Mouse (Mus musculus) kidney, postnatal 0 days (tissue): ENCODE measurements around the gene Gm4869. TPM values are rescaled to one million over a fixed set of nuclear protein-coding genes. Genes with fewer than 3 reads are reported as not detected.
A peak's percentile ranks its signal among the peaks of the same experiment; 100 is the strongest.

Experiments used
- ATAC-seq: fragments of 200-750 bp; cut with Nextera tagmentation; replicated peaks from 2 replicates; pipeline ENCODE4 v1.8.0; 2017; ENCODE audit warnings: low read depth, moderate number of reproducible peaks, moderate TSS enrichment, moderate library complexity; ENCODE audit not compliant: low FRiP score
- DNase-seq: peaks from one replicate; pipeline ENCODE4 v3.0.0-alpha.2; 2016; ENCODE audit warnings: low spot score
- H3K27ac ChIP-seq: fragments of 300-500 bp; sonication (generic); 2 replicates; pipeline ENCODE4 v1.5.1; 2014; ENCODE audit warnings: mild to moderate bottlenecking
- H3K27me3 ChIP-seq: fragments of 300-500 bp; sonication (generic); 2 replicates; pipeline ENCODE4 v1.6.1; 2014; ENCODE audit warnings: low read length, mixed read lengths; ENCODE audit not compliant: insufficient read depth
- H3K36me3 ChIP-seq: fragments of 300-500 bp; sonication (generic); 2 replicates; pipeline ENCODE4 v1.6.1; 2014; ENCODE audit warnings: low read length, mixed read lengths; ENCODE audit not compliant: insufficient read depth
- H3K4me1 ChIP-seq: fragments of 300-500 bp; sonication (generic); replicated peaks from 2 replicates; pipeline ENCODE4 v1.6.1; 2014; ENCODE audit warnings: antibody characterized with exemption, low read length, mixed read lengths; ENCODE audit not compliant: insufficient read depth
- H3K4me2 ChIP-seq: fragments of 300-500 bp; sonication (generic); 2 replicates; pipeline ENCODE4 v1.6.1; 2014; ENCODE audit warnings: mild to moderate bottlenecking, low read length, moderate library complexity, mixed read lengths
- H3K4me3 ChIP-seq: fragments of 300-500 bp; sonication (generic); replicated peaks from 2 replicates; pipeline ENCODE4 v1.5.1; 2014; ENCODE audit warnings: low read depth, low read length
- H3K9ac ChIP-seq: fragments of 300-500 bp; sonication (generic); 2 replicates; pipeline ENCODE4 v1.6.1; 2014; ENCODE audit warnings: low read depth, low read length
- H3K9me3 ChIP-seq: fragments of 300-500 bp; sonication (generic); replicated peaks from 2 replicates; pipeline ENCODE4 v1.6.1; 2016; ENCODE audit warnings: low read length, inconsistent platforms, mixed read lengths
- CTCF ChIP-seq: IDR thresholded peaks from 2 replicates; pipeline ENCODE4 v1.5.1; 2016; ENCODE audit warnings: antibody characterized with exemption, low read depth, mild to moderate bottlenecking, moderate library complexity
- WGBS: fragments of 180-500 bp; shearing (Covaris S2); extraction: QIAGEN DNeasy Blood & Tissue Kit; methylation state at CpG from one replicate; pipeline ENCODE4 v1.1.7; 2014; 5-methylcytosine and 5-hydroxymethylcytosine counted together
- polyA plus RNA-seq: library from polyadenylated mRNA; unstranded; fragments of >200 nt; fragmentation: Nextera tagmentation; extraction: Ambion mirVana; gene quantifications from 2 replicates; pipeline ENCODE4 v1.2.1, GENCODE M21; 2015

Gene Gm4869
- polyA plus RNA-seq, 1 experiment from 2014 or later = not detected

GRCm38 (mm10) chr5:140507466-140508208, 62.2 kb downstream of the Gm4869 start:
- WGBS = 79% methylated on average over 14 of the region's 14 CpGs
- Histone ChIP-seq H3K27ac (no peak overlapping the region), H3K27me3 (no peaks in the 10 kb centered on the region), H3K36me3 (no peaks in the 10 kb centered on the region), H3K9me3 (no peaks in the 10 kb centered on the region), H3K9ac (no peak overlapping the region), H3K4me1 (peaks cover 19% of the 10 kb centered on the region), H3K4me3 (no peak overlapping the region), H3K4me2 (no peak overlapping the region)
- DNase-seq (no peak), ATAC-seq (no peak)
- TF ChIP-seq CTCF = no peak

GRCm38 (mm10) chr5:140508686-140509085, 63.2 kb downstream of the Gm4869 start:
- WGBS = 41% methylated on average over 8 of the region's 8 CpGs
- ATAC-seq (no peak), DNase-seq (peak; percentile 35)
- no peak for TF ChIP-seq CTCF
- no peak overlapping the region; the same call in 1 of the 2 replicates for H3K9ac ChIP-seq
- H3K4me3 ChIP-seq = no peak overlapping the region
- no peaks in the 10 kb centered on the region for H3K36me3 ChIP-seq
- H3K9me3 ChIP-seq = no peaks in the 10 kb centered on the region
- H3K4me2 ChIP-seq = peak overlapping the region; percentile 7; the same call in 1 of the 2 replicates
- no peaks in the 10 kb centered on the region for H3K27me3 ChIP-seq
- H3K27ac ChIP-seq = peak overlapping the region; percentile 26; the same call in 1 of the 2 replicates
- peaks cover 18% of the 10 kb centered on the region for H3K4me1 ChIP-seq

- peaks cover 18% of the 10 kb centered on the region for H3K4me1 ChIP-seq
These were observed 63.8 kb downstream of the Gm4869 start for GRCm38 (mm10) chr5:140509204-140509603.

DNA sequence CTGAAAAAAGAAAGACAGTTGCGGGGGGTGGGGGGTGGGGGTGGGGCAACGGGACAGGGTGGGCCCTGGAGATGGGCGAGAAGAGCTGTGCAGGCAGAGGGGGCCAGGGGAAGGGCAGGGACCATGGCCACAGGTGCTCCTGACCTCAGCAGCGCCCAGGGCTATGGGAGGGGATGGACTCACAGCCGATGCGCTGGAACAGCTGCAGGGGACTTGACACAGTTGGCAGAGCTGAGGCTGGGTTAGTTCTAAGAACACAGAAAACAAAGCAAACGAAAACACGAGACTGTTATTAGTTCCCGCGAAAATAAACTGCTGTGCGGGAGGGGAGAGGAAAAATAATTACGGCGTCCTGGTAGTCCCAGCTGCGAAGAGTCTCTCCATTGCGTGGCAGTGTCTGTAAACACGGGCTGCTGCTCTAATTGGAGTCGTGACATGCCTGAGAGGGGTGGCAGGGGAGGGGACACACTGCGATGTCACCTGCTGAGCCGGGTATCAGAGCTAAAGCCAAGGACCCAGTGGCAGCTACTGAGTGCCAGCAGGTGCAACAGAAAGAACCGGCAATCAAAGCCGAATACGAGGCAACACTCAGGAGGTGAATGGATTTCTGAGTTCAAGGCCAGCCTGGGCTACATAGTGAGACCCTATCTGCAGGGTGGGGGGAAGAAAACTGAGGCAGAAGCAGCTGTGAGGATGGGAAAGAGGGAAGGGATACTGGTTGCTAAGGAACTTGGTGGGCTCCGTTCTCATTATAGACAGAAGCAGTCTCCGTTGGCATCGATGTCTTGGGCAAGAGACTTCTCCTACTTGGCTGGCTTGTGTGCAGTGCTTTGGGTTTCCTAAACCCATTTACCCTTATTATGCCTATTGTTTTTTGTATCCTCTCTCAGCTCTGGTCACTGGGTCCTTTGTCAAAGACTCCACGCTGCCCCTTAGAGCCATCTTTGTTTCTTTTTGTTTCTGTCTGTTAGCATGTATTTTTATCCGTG, 64.9 kb downstream of the Gm4869 start:
- DNase-seq (no peak), ATAC-seq (no peak)
- H3K36me3 ChIP-seq = no peaks in the 10 kb centered on the region
- H3K4me1 ChIP-seq = peaks cover 27% of the 10 kb centered on the region; the same call in 1 of the 2 replicates
- H3K9me3 ChIP-seq = no peaks in the 10 kb centered on the region
- no peak for TF ChIP-seq CTCF
- H3K27me3 ChIP-seq = no peaks in the 10 kb centered on the region
- no peak overlapping the region for H3K27ac ChIP-seq
- peak overlapping the region; percentile 32 for H3K4me2 ChIP-seq
- no peak overlapping the region for H3K4me3 ChIP-seq
- H3K9ac ChIP-seq = peak overlapping the region; percentile 49; the same call in 1 of the 2 replicates
- WGBS = 38% methylated on average over 27 of the region's 27 CpGs

More at GRCm38 (mm10) chr5:140509204-140509603, 63.8 kb downstream of the Gm4869 start:
- no peak for ATAC-seq
- no peaks in the 10 kb centered on the region for H3K36me3 ChIP-seq
- no peaks in the 10 kb centered on the region for H3K9me3 ChIP-seq
- no peaks in the 10 kb centered on the region for H3K27me3 ChIP-seq
- no peak for TF ChIP-seq CTCF
- WGBS = 46% methylated on average over 9 of the region's 9 CpGs
- no peak overlapping the region for H3K9ac ChIP-seq
- H3K4me3 ChIP-seq = no peak overlapping the region
- DNase-seq = no peak
- H3K4me2 ChIP-seq = peak overlapping the region; percentile 7; the same call in 1 of the 2 replicates
- H3K27ac ChIP-seq = peak overlapping the region; percentile 26; the same call in 1 of the 2 replicates

- H3K4me3 ChIP-seq = no peak overlapping the region
- ATAC-seq (no peak), DNase-seq (no peak)
- H3K4me1 ChIP-seq = peaks cover 21% of the 10 kb centered on the region; the same call in 1 of the 2 replicates
- 69% methylated on average over 8 of the region's 8 CpGs for WGBS
- no peak overlapping the region for H3K9ac ChIP-seq
- no peaks in the 10 kb centered on the region for H3K36me3 ChIP-seq
- no peaks in the 10 kb centered on the region for H3K9me3 ChIP-seq
- H3K27me3 ChIP-seq = no peaks in the 10 kb centered on the region
- no peak for TF ChIP-seq CTCF
- no peak overlapping the region for H3K4me2 ChIP-seq
- H3K27ac ChIP-seq = no peak overlapping the region
These were observed 68.5 kb downstream of the Gm4869 start for GRCm38 (mm10) chr5:140513921-140514320.
